Mouse (Mus musculus) gastrocnemius, postnatal 25 days (tissue): ENCODE results near the gene Cbr3. TPM values are rescaled to one million over a fixed set of nuclear protein-coding genes. Genes with fewer than 3 reads are reported as not detected.

Experiments
- DNase-seq: peaks from one replicate; pipeline ENCODE4 v3.0.0; 2022
- total RNA-seq, 2 experiments: library from RNA; stranded (reverse); gene quantifications; 1 replicate in 1 of 2; 2 replicates in 1 of 2; pipeline ENCODE4 v1.2.3; 2021

Cbr3 gene
- total RNA-seq, 2 experiments from 2014 or later: 1.8 to 2.4 TPM

- DNase-seq: peak; percentile 98
These were observed 28.6 kb downstream of the Cbr3 start, which contains the start of gene Dop1b for GRCm38 (mm10) chr16:93711411-93712188. Gene Dop1b, plus strand, starts transcription at chr16:93711904.

- no peak for DNase-seq
These were observed 29.3 kb downstream of the Cbr3 start for GRCm38 (mm10) chr16:93712189-93712885.

- no peak for DNase-seq
These were observed 30.0 kb downstream of the Cbr3 start for GRCm38 (mm10) chr16:93712966-93713365.

GRCm38 (mm10) chr16:93714426-93714825 lies 31.4 kb downstream of the Cbr3 start:
- DNase-seq: no peak

- DNase-seq: no peak
These were observed 32.8 kb downstream of the Cbr3 start for GRCm38 (mm10) chr16:93715826-93716225.

- peak; percentile 89 for DNase-seq
These were observed 34.3 kb downstream of the Cbr3 start for GRCm38 (mm10) chr16:93717299-93717703.

- DNase-seq: no peak
These were observed 38.8 kb downstream of the Cbr3 start for GRCm38 (mm10) chr16:93721771-93722170.

GRCm38 (mm10) chr16:93722476-93722875 lies 39.5 kb downstream of the Cbr3 start:
- DNase-seq: no peak

GRCm38 (mm10) chr16:93725417-93726144 lies 42.6 kb downstream of the Cbr3 start:
- no peak for DNase-seq

GRCm38 (mm10) chr16:93726186-93726585 lies 43.2 kb downstream of the Cbr3 start:
- no peak for DNase-seq

- no peak for DNase-seq
These were observed 45.7 kb downstream of the Cbr3 start for GRCm38 (mm10) chr16:93728676-93729075.

- DNase-seq: peak; percentile 65
These were observed 47.0 kb downstream of the Cbr3 start for GRCm38 (mm10) chr16:93729801-93730721.

GRCm38 (mm10) chr16:93731310-93731709 lies 48.3 kb downstream of the Cbr3 start:
- no peak for DNase-seq

- peak; percentile 74 for DNase-seq
These were observed 50.0 kb downstream of the Cbr3 start for GRCm38 (mm10) chr16:93732875-93733569.

GRCm38 (mm10) chr16:93739251-93739650 lies 56.2 kb downstream of the Cbr3 start:
- DNase-seq: no peak

Other genes with a start within 250 kb of the Cbr3 start
- gene Setd4, start 79.2 kb upstream of the Cbr3 start, total RNA-seq: under 1 TPM; 0.36 to 0.80 TPM
- 10 to 100 TPM; 19.2 to 21.6 TPM for gene Cbr1, start 77.4 kb upstream of the Cbr3 start, total RNA-seq
- gene Gm5678, start 55.1 kb upstream of the Cbr3 start, total RNA-seq: 1 to 10 TPM in 1 of 2 experiments, under 1 TPM in 1; 0.59 to 1.7 TPM
- 10 to 100 TPM; 20.6 to 26.9 TPM for gene Dop1b, start 28.7 kb downstream of the Cbr3 start, total RNA-seq
- gene Morc3, start 148.9 kb downstream of the Cbr3 start, total RNA-seq: 10 to 100 TPM; 11.4 to 13.9 TPM
- gene Chaf1b, start 200.7 kb downstream of the Cbr3 start, total RNA-seq: under 1 TPM; 0.26 to 0.54 TPM